Mouse (Mus musculus) C2C12 (cell line): ENCODE results near the gene Ssty1. TPM values are rescaled to one million over a fixed set of nuclear protein-coding genes. Genes with fewer than 3 reads are reported as not detected.
"Not testable (repeated sequence)": the region's sequence is repeated elsewhere in the genome, so short reads cannot be mapped to it uniquely, and the experiment has no call there.

Experiments
- H3K27me3 ChIP-seq: one replicate; pipeline ENCODE4 v1.6.1; 2011; ENCODE audit not compliant: control insufficient read depth, insufficient read depth, insufficient read length
- H3K36me3 ChIP-seq: one replicate; pipeline ENCODE4 v1.6.1; 2011; ENCODE audit not compliant: control insufficient read depth, insufficient read depth
- H3K4me3 ChIP-seq: one replicate; pipeline ENCODE4 v1.5.1; 2011; ENCODE audit warnings: mild to moderate bottlenecking, control low read depth; ENCODE audit not compliant: poor library complexity, insufficient read depth, severe bottlenecking
- H3K79me2 ChIP-seq: one replicate; pipeline ENCODE4 v1.6.1; 2011; ENCODE audit not compliant: control insufficient read depth, insufficient read depth
- H3K79me3 ChIP-seq: one replicate; pipeline ENCODE4 v1.6.1; 2011; ENCODE audit warnings: low read depth, control low read depth
- H3ac ChIP-seq: one replicate; pipeline ENCODE3; 2011; ENCODE audit warnings: low read depth; ENCODE audit not compliant: control insufficient read depth, insufficient read length
- long read RNA-seq, 2 experiments: library from polyadenylated mRNA; unstranded; transcript quantifications; one replicate each; pipeline ENCODE4 v2.0.0; 2019 to 2020
- polyA plus RNA-seq: library from polyadenylated mRNA; unstranded; fragments of >200 nt; fragmentation: generic; extraction: Trizol; gene quantifications from one replicate; pipeline ENCODE4 v1.2.1, GENCODE M21; 2012; ENCODE audit warnings: missing spikeins

Gene Ssty1
- not detected for polyA plus RNA-seq
- long read RNA-seq, experiment 1, result 0 reads
- long read RNA-seq, experiment 2, result 0 reads

- not testable (repeated sequence) for H3K79me3 ChIP-seq
Measured at GRCm38 (mm10) chrY:18088816-18089215, at the start of gene Ssty1. TSS of gene Ssty1 (plus strand) at chrY:18089116.

GRCm38 (mm10) chrY:18061712-18062111 is 27.2 kb upstream of the Ssty1 start, which contains the start of gene Gm21764:
TSS of gene Gm21764 (minus strand) at chrY:18061812.
- not testable (repeated sequence) for H3K36me3 ChIP-seq, H3K4me3 ChIP-seq, H3K79me2 ChIP-seq, H3K27me3 ChIP-seq, H3K79me3 ChIP-seq, H3ac ChIP-seq

More at GRCm38 (mm10) chrY:18088816-18089215, at the start of gene Ssty1:
- not testable (repeated sequence) for H3ac ChIP-seq, H3K27me3 ChIP-seq, H3K79me2 ChIP-seq, H3K4me3 ChIP-seq, H3K36me3 ChIP-seq

Other genes starting within 250 kb of the Ssty1 start
- not detected for gene Gm21904, start 242.8 kb upstream of the Ssty1 start, polyA plus RNA-seq
- gene Gm20772, start 214.4 kb upstream of the Ssty1 start, polyA plus RNA-seq, result not detected
- gene Gm20831, start 214.4 kb upstream of the Ssty1 start, polyA plus RNA-seq, result not detected
- gene Srsy, start 151.8 kb upstream of the Ssty1 start, polyA plus RNA-seq, result not detected
- not detected for gene Gm21764, start 27.3 kb upstream of the Ssty1 start, polyA plus RNA-seq